Mouse (Mus musculus) spleen, adult 2 months (tissue): ENCODE data around the gene Atp1b3. TPM values are rescaled to one million over a fixed set of nuclear protein-coding genes. Genes with fewer than 3 reads are reported as not detected.

Source experiments
- DNase-seq, 2 experiments: peaks; one replicate each; pipeline versions ENCODE4 v3.0.0 to v3.0.0-alpha.2; 2012 to 2021; ENCODE audit warnings: low spot score in 2 of 2, low read depth in 1 of 2
- H3K27ac ChIP-seq: fragments of 200-500 bp; 2 replicates; pipeline ENCODE4 v1.5.1; 2012; ENCODE audit warnings: low read length, inconsistent platforms; ENCODE audit not compliant: insufficient read depth
- H3K27me3 ChIP-seq: fragments of 200-500 bp; 2 replicates; pipeline ENCODE4 v1.6.1; 2012; ENCODE audit warnings: mild to moderate bottlenecking, moderate library complexity, low read length, inconsistent platforms; ENCODE audit not compliant: control insufficient read depth, insufficient read depth
- H3K36me3 ChIP-seq: fragments of 200-500 bp; 2 replicates; pipeline ENCODE4 v1.6.1; 2012; ENCODE audit warnings: mild to moderate bottlenecking, low read length, inconsistent platforms; ENCODE audit not compliant: control insufficient read depth, insufficient read depth
- H3K4me1 ChIP-seq: fragments of 200-500 bp; 2 replicates; pipeline ENCODE4 v1.6.1; 2011; ENCODE audit warnings: inconsistent platforms; ENCODE audit not compliant: control insufficient read depth, insufficient read depth, insufficient read length
- H3K4me3 ChIP-seq: fragments of 200-500 bp; 2 replicates; pipeline ENCODE4 v1.5.1; 2011; ENCODE audit warnings: mild to moderate bottlenecking, inconsistent platforms; ENCODE audit not compliant: insufficient read depth, insufficient read length; ENCODE audit errors: extremely low read depth
- CTCF ChIP-seq: fragments of 200-500 bp; IDR thresholded peaks from 2 replicates; pipeline ENCODE4 v1.5.1; 2011; ENCODE audit warnings: mild to moderate bottlenecking, inconsistent platforms; ENCODE audit not compliant: insufficient read depth, insufficient read length, insufficient replicate concordance; ENCODE audit errors: extremely low read depth
- POLR2A ChIP-seq: fragments of 200-500 bp; IDR thresholded peaks from 2 replicates; pipeline ENCODE4 v1.6.1; 2011; ENCODE audit warnings: low read depth, low read length, inconsistent platforms
- WGBS: fragments of 180-500 bp; shearing (Covaris S2); methylation state at CpG from one replicate; pipeline ENCODE4 v1.1.7; 2018; 5-methylcytosine and 5-hydroxymethylcytosine counted together
- polyA plus RNA-seq: library from polyadenylated mRNA; depleted of rRNA; stranded (reverse); fragments of >200 nt; gene quantifications from 2 replicates; pipeline ENCODE4 v1.2.3, GENCODE M21; 2012

Atp1b3 gene
- polyA plus RNA-seq, 1 experiment, result 68.2 TPM

- Histone ChIP-seq H3K36me3 (no peaks in the 10 kb centered on the region), H3K27me3 (no peaks in the 10 kb centered on the region), H3K4me3 (peak overlapping the region; percentile 36), H3K27ac (peak overlapping the region; percentile 93), H3K4me1 (peaks cover 12% of the 10 kb centered on the region)
- DNase-seq, result peak; percentile 9 to 67
- 29% methylated on average over 16 of the region's 16 CpGs for WGBS
- TF ChIP-seq CTCF, result no peak
- peak; percentile 58 for TF ChIP-seq POLR2A
These were observed 30.9 kb upstream of the Atp1b3 start for GRCm38 (mm10) chr9:96394910-96395690.

DNA sequence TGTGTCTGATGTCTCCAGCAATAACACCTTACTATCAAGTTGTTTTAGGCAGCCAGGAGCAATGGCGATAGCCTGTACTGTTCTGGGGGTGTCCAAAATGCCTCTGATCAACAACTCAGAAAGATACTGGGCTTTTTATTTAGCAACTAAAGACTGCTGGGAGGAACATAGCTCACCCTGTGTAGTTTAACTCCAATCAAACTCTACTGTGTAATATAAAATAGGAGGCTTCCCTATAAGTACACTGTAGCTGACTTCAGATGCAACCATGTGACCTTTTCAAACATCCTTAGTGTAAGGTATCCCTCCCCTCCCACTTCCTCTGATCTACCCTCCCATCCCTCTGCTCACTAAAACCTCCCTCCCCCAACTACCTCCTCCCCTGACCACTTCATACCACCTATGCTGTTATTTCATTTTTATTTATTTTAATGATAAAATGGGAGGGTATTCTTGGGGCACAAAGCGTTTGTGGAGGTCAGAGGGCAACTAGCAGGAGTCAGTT, 29.5 kb upstream of the Atp1b3 start:
- TF ChIP-seq POLR2A (no peak), CTCF (no peak)
- Histone ChIP-seq H3K4me3 (no peak overlapping the region), H3K4me1 (peaks cover 12% of the 10 kb centered on the region), H3K27ac (peak overlapping the region; percentile 93), H3K27me3 (no peaks in the 10 kb centered on the region), H3K36me3 (no peaks in the 10 kb centered on the region)
- WGBS, result 84% methylated on average over 2 of the region's 2 CpGs
- no peak for DNase-seq

DNA sequence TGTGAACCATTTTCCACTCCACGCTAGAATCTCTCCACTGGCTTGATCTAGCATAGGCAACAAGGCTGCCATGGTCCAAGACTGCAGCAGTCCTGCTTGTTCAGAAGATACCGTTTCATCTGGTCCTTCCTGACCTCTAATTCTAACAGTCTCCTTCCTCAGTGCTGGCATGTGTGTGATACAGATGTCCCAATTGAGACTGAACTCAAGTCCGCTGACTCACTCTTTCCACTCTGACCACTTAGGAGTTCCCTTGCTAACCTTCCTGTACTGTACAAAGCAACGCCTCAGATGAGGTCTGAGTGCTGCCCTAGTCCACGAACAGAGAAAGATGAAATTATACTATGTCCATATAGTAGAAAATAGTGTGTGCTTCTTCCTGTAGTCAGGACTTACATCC, 28.9 kb upstream of the Atp1b3 start:
- Histone ChIP-seq H3K4me3 (no peak overlapping the region), H3K36me3 (no peaks in the 10 kb centered on the region), H3K27ac (peak overlapping the region; percentile 29), H3K4me1 (peaks cover 12% of the 10 kb centered on the region), H3K27me3 (no peaks in the 10 kb centered on the region)
- 63% methylated on average over 5 of the region's 5 CpGs for WGBS
- no peak for DNase-seq
- TF ChIP-seq POLR2A, result no peak

DNA sequence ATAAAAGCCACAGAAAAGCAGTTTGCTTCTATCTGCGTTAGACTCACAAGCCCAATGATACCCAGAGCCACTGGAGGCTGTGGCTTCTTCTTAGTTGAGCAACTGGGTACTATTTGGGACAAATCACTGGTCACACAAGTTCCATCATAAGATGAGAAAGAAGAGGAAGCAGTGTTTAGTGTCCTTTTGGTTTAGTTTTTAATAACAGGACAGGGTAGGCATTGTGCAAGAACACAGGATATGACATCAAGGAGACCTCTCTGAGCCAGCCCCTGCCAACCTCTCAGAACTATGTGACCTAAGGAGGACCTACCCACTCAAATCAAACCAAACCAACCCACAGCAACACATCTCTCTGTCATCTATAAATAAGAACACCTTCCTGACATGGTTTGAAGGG, 27.7 kb upstream of the Atp1b3 start:
- DNase-seq, result no peak
- H3K36me3 ChIP-seq, result no peaks in the 10 kb centered on the region
- WGBS, result 64% methylated on average over 1 of the region's 1 CpGs
- H3K27ac ChIP-seq, result no peak overlapping the region
- no peaks in the 10 kb centered on the region for H3K27me3 ChIP-seq
- peaks cover 12% of the 10 kb centered on the region for H3K4me1 ChIP-seq
- no peak for TF ChIP-seq POLR2A
- no peak for TF ChIP-seq CTCF
- H3K4me3 ChIP-seq, result no peak overlapping the region

- no peaks in the 10 kb centered on the region for H3K27me3 ChIP-seq
- TF ChIP-seq POLR2A (no peak), CTCF (no peak)
- H3K36me3 ChIP-seq, result no peaks in the 10 kb centered on the region
- H3K27ac ChIP-seq, result no peak overlapping the region
- DNase-seq, result no peak
- H3K4me1 ChIP-seq, result no peaks in the 10 kb centered on the region
- no peak overlapping the region for H3K4me3 ChIP-seq
- 90% methylated on average over 18 of the region's 18 CpGs for WGBS
These were observed 19.7 kb upstream of the Atp1b3 start for GRCm38 (mm10) chr9:96383714-96384487.

- no peaks in the 10 kb centered on the region for H3K36me3 ChIP-seq
- no peaks in the 10 kb centered on the region for H3K27me3 ChIP-seq
- no peak for DNase-seq
- no peaks in the 10 kb centered on the region for H3K4me1 ChIP-seq
- TF ChIP-seq POLR2A (no peak), CTCF (no peak)
- no peak overlapping the region for H3K27ac ChIP-seq
- 84% methylated on average over 4 of the region's 4 CpGs for WGBS
- no peak overlapping the region for H3K4me3 ChIP-seq
These were observed 18.5 kb upstream of the Atp1b3 start for GRCm38 (mm10) chr9:96382756-96383155.

GRCm38 (mm10) chr9:96381393-96381792, 17.2 kb upstream of the Atp1b3 start:
- DNase-seq, result no peak
- H3K4me3 ChIP-seq, result no peak overlapping the region
- H3K4me1 ChIP-seq, result no peaks in the 10 kb centered on the region
- no peak overlapping the region for H3K27ac ChIP-seq
- 59% methylated on average over 13 of the region's 13 CpGs for WGBS
- H3K27me3 ChIP-seq, result no peaks in the 10 kb centered on the region
- TF ChIP-seq POLR2A, result no peak
- no peak for TF ChIP-seq CTCF
- H3K36me3 ChIP-seq, result no peaks in the 10 kb centered on the region
